Mouse (Mus musculus) granulocyte monocyte progenitor cell, adult 5-6 weeks (primary cell): Measurements from ENCODE around the gene Sult1d1. TPM values are rescaled to one million over a fixed set of nuclear protein-coding genes. Genes with fewer than 3 reads are reported as not detected.
"Not testable (repeated sequence)": the region's sequence is repeated elsewhere in the genome, so short reads cannot be mapped to it uniquely, and the experiment has no call there.

ENCODE experiments used
- ATAC-seq: replicated peaks from 2 replicates; pipeline ENCODE4 v1.8.0; 2016; ENCODE audit warnings: mild to moderate bottlenecking, moderate TSS enrichment, inconsistent platforms; ENCODE audit not compliant: poor library complexity, severe bottlenecking
- total RNA-seq, 2 experiments: library from RNA; stranded (forward) in 1 of 2; stranded (reverse) in 1 of 2; fragments of 200-712, 200-1000 nt in 1 of 2; fragments of >200 nt in 1 of 2; fragmentation: Nextera tagmentation in 1 of 2; gene quantifications; 2 replicates each; pipeline ENCODE4 v1.2.3; 2014 to 2017

Sult1d1 gene
- total RNA-seq (2014; fragmentation: Nextera tagmentation) = not detected in 2 replicates
- not detected in 2 replicates for total RNA-seq (2017)

DNA sequence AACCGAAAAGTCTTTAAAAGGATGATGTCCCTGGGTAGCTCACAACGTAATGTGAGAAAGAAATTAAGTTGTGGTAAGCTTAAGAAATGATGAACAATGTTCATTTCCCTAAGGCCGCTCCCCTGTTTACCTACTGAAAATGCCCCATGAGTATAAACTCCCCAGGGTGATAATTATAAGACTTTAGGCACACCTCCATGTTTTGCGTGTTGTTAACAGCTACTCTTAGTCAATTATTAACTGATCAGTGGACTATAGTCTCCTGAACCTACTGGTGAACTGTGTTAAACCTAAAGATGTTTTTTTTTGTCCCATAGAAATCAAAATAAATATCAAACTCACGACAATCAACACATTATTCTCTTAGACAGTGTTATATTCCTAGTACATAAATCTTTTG is at the start of gene Sult1d1:
TSS of gene Sult1d1 (minus strand) at position 183 of the 400 bp plus-strand sequence.
- no peak for ATAC-seq

DNA sequence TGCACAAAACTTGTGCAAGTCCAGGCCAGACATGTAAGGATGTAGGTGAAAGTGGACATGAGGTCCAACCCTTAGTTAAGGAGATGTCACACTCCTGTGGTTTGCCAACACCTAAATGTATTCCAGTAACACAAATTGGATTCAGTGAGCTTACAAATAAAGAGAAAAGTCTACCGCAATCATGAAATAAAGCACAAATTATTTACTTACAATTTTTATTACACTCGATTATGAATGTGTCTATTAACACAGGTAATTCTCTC is 46.2 kb upstream of the Sult1d1 start:
- no peak for ATAC-seq

DNA sequence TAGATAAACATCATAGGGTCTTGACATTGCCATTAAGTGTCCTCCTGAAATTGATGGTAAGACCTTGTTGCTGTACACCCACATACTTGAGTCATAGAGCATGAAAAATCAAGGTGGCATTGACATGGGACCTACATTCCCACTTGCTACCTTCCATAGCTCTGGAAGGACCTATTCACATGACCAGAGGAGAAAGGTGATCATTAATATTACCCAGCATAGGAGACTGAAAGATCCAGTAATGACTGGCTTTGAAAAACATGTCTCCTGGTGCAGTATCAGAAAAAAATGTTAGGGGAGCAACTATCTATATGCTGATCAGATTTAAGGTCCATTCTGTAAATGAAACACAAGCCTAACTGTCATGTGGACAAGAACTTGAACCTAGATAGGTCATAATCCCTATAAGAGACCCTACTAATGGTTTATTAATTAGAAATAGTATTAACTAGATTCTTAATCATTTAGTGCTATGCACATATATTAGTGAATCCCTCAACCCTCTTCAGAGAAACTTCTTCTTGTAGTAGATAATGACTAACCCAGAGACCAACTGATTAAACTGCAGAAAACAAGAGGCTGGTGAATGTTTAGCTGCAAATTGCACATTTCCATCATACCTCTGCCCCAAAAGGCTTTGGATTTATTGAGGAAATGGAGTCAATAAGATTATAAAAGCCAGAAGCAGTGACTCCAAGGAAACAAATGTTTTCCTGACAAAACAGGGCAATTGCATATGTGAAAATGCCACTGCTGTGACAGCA is 45.7 kb upstream of the Sult1d1 start:
- ATAC-seq = no peak

DNA sequence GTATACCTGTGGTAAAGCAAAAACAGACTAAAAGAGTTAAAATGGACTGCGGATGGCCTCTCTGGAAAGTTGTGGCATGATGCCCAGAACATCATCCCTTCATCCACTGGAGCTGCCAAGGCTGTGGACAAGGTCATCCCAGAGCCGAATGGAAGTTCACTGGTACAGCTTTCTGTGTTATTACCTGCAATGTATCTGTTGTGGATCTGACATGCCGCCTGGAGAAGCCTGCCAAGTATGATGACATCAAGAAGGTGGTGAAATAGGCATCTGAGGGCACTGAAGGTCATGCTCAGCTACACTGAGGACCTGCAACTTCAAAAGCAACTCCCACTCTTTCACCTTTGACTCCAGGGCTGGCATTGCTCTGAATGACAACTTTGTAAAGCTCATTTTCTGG is 32.2 kb upstream of the Sult1d1 start:
- no peak for ATAC-seq

DNA sequence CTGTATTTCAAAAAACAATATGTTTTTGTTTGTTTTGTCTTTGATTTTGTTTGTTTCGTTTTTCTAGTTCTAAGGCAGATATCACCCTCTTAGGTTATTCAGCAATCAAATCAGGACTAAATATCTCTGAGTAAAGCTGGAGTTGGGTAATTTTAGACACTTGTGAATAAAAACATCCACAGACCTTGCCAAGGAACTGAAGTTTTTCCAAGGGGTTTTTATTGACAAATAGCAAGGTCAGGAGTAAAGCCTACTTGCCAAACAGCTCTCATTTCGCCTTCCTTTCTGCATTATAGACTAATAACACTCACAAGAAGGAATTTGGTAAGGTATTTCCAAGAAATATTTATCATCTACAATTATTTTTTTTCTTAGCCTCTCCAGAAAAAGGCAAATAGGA is 29.1 kb upstream of the Sult1d1 start:
- no peak for ATAC-seq

DNA sequence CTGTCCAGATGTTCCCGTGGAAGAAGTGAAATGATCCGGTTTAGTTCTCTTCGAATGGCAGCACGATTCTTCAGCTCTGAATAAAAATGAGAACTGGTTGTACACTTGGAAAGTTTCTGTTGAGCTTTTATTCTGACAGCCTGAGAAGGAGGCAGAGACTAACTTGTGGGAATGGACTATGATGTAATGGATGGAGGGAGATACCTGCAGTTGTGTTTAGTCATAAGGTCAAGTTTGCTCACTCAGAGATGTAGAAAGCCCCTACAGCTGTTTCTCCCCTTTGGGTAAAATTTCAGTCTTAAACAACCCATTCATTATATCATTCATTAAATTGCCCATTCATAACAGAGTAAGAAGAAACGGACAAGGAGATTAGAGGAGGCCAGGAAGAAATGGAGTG is 22.7 kb upstream of the Sult1d1 start, which contains the start of gene Sult1e1:
TSS of gene Sult1e1 (minus strand) at position 101 of the 400 bp plus-strand sequence.
- no peak for ATAC-seq

DNA sequence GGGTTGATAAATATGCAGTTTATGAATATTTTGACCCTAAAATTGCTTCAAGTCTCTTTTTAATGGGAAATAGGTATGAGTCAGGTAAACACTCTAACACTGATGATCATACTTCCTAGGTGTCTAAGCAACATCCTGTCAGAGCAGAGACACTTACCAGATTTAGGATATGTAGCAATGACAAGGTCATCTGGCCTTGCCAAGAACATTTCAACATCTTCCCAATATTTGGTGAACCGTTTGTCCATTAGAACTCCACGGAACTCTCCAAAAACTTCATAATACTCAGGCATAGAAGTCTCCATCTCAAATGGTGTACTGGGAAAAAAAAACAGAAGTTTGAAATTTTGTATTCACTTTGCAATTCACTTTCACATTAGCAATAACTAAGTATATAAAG is 21.1 kb upstream of the Sult1d1 start:
- ATAC-seq = no peak

DNA sequence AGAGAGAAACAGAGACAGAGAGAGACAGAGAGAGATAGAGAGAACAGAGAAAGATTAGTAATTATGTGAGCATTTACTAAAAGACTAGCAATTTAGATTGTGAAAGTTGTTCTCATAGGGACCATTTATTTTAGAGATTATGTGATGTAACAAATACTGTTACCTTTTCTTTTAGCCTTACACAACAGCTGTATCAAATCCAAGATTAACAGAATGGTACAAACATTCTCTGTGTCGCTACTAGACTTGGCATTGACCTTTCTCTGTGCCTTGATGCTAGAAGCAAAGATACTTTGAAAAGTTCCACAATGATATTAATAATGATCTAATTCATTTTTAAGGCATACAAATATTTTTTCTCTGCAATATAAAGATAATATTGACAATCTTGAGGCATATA is 11.6 kb upstream of the Sult1d1 start:
- no peak for ATAC-seq

DNA sequence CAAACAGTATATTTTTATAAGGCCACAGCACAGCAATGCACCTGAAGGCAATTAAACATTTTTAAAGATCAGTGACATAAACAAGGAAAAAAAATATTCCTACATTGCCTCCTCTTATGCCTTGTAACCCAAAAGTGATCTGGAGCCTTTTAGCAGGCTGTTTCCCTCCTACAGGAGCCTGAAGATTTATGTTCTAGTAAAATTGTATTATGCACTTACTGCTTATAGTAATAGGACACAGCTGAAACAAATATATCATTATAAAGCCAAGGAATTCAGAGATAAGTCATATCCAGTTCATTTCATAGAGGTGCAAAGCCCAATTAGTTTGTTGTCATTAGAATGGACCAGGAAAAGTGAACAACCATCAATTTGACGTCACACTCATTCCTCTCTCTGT is 5.3 kb upstream of the Sult1d1 start:
- ATAC-seq = no peak

DNA sequence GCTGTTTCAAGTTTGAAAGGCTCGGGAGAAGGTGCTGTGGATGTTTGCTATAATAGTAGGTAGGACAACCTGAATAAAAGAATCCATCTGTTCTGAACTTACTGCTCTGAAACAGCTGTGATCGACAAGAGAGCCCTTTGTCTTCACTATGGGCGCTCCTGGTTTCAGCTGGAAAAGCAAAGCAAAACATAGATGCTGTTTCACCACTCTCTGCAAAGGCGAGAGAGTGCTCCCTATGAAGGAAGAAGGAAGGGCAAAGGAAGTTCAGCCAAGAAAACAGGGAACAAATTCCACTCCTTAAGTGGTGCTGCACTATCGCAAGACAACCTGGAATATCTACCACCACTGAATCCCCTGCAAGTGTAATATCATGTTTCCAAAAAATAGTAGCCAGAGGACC is 4.7 kb upstream of the Sult1d1 start:
- ATAC-seq = no peak

DNA sequence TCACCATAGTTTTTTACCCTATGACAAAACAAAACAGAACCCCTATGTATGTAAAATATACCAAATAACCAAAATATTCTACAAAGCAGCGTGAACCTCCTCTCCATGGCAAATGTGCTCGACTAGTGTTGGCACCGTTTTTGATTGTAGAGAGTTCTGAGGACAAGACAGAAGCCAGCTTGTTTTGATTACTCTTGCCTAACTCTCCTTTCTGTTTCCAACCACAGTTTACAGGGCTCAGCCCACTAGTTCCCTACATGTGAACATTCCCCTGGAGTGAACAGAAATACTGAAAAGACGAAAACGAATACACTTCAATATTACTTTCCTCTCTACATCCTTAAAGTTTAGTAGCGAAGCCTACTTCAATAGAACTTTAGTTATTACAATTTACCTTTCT is 4.0 kb upstream of the Sult1d1 start:
- no peak for ATAC-seq

DNA sequence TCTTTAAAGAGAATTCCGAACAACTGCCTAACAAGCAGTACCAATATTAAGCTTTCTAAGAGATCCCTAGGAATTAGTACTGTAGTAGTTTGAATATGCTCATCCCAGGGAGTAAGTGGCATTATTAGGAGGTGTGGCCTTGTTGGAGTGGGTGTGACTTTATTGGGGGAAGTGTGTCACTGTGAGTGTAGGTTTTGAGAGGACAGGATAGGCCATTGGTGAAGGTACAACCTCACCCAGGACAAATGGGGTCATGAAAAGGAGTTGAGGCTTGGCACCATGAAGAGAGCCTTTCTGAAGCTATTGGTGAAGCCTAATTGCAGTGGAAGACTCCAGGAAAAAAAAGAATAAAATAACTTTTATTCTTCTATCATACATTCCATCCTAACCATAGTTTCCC is 1.5 kb downstream of the Sult1d1 start:
- no peak for ATAC-seq

DNA sequence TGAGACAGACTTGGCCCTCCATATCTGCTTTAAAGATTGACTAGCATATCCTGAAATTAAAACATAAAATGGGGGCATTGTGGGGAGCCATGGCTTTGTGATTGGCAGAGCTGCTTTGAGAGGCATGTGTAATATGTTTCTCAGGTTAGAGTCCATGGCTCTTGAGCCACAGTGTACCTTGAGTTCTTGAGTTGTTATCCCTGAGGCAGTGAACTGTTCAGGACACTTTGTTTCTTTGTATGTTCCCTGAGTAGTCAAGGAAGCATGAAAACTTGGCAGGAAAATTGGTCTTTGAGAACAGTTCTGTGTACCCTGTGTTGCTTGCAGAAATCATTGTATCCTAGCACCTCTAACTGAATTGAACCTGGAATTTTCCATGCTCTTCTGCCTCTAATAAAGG is 5.9 kb downstream of the Sult1d1 start:
- no peak for ATAC-seq

DNA sequence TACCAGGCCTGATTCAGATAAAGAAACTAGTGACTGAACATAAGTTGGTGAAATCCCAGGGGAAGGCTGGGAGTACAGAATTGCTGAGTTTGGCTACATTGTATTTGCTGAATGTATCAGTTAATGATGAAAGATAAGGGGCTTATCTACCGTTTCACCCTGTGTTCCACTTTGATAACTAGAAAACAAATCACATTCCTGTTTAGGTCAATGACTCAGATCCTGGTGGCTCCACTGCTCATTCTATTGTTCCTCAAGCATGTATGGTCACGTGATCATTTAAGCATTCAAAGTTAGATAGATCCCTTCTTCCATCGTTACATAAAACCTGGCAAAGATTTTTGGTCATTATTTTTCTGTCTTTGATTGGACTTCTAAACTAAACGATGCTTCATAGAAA is 6.3 kb downstream of the Sult1d1 start:
- ATAC-seq = no peak

DNA sequence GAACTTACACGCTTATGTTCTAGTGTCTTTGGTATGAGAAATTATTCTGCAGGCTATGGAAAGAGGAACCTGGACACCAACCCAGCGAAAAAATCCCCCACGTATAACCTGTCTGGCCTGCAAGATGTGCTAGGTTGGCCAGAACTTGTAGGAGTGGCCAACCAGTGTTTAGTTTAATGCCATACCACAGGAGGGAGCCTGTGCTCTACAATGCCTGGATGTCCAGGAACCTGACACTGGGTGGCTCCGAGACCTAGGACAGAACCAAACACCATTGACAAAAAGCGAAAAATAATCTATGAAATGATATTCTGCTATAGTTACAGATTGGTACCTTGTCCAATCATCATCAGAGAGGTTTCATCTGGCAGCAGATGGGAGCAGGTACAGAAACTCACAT is 8.7 kb downstream of the Sult1d1 start:
- no peak for ATAC-seq

DNA sequence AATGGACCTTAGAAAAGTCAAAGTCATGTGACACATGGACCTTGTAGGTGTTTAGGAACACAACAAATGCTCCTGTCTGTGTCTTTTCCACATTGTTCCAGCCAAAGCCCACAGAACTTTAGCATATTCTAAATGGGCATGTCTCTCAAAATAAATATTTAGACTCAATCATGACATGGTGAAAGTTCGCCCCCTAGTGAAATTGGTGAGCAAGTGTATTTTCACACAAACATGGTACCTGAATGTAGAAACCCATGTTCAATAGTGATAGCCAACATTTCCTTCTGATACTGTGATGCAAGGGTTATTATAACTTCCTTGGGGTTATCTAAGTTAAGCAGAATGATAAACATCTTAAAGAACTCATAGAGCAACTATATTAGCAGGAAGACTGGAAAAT is 17.9 kb downstream of the Sult1d1 start:
- ATAC-seq = no peak

DNA sequence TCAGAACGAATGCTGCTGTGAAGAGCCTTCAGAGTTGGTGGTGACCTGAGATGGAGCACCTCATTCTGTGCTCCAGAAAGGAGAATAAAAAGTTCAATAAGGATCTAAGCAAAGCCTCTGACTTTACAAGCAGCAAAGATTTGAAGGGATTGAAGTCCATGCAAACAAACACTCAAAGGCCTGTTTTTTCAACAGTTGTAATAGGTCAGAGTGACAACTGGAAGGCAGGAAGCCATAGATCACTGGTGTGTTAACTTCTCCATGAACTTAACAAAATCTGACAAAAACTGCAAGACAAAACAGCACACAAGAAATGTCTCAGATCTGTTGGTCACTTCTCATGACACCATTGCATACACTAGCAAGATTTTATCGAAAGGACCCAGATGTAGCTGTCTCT is 30.7 kb downstream of the Sult1d1 start, which contains the start of gene Sult1b1:
TSS of gene Sult1b1 (minus strand) at position 85 of the 400 bp plus-strand sequence.
- no peak for ATAC-seq

DNA sequence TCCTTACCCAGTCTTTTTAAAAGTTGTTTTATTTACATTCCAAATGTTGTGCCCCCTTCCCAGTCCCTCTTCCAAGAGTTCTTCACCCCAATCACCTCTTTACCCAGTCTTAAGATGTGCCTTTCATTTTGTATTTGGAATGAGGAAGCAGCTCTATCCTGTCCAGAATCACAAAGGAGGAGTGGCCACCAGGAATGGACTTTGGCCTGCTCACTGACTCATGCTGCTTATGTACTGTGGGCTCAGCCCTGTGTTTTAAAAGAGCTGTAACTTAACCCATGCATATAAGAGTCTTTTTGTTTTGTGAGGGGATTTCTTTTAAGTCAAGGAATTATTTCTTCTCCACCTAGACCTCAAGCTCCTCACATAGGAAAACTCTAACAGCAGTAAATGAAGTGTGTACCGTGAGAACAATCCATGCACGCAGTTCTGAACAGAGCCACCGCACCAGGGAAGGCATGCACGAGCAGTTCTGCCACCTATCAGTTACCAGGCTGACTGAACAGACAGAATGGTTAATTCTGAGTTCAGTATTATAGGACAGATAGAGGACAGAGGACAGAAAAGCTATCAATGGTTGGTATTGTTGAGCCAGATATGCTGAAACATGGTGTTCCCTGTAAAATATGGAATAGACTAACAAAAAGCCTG is 32.7 kb downstream of the Sult1d1 start:
- no peak for ATAC-seq

DNA sequence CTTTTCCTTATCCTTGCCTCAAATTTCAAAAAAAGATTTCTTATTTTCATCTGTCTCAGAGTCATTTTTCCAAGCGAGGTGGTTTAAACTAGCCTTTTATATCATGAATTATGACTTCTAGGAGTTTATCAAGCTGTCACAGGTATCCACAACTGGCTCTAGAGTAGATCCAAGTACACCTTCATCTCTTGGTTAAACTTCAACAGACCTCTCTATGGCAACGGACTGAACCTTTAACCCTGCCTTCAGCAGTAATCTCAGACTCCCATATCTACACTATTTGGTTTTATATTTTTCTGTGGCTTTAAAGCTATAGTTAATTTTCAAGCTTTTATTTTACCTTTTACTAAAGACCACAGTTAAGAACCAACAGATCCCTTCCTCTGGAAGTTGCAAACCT is 36.5 kb downstream of the Sult1d1 start:
- no peak for ATAC-seq

DNA sequence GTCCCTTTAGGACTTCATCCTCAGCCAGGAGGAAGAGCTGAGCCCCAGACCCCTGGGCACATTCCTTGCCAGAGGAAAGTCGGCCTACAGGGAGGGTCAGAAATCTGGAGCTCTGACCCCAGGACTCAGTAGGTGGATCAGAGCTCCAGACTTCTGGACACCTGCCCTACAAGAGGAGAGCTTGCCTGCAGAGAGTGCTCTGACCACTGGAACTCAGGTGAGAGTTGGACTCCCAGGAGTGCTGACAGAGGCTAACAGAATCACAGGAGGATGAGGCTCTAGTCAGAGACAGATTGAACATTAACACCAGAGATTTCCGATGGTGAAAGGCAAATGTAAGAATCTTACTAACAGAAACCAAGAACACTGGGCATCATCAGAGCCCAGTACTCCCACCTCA is 45.3 kb downstream of the Sult1d1 start:
- not testable (repeated sequence) for ATAC-seq

DNA sequence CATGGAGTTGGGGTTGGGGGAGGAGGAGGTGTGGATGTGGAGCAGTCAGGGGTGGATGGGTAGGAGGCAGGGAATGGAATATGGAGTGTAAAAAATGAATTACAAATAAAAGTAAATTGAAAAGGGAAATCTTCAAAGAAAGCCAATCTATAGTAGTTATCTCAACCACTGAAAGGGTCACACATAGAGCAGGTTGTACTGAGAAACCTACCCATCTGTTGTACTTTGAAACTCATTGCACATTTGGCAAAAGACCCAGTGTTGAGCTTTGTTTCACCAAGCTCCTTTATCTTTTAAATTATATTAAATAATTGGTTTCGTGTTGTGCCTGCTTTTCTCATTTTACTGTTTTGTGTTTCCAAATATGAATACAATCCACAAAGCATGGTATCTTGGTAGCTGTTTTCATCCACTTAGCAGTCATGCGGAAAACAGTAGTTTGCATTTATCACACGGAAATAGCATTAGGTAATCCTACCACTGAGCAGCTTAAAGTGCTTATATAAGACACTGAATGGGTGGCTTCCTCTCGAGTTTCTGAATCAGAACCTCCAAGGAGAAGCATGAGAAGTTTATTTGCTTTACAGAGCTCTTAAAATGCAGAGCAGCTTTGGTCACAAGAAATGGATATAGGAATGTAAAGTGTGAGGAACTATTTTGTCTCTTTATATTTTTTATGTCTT is 62.9 kb downstream of the Sult1d1 start:
- ATAC-seq = no peak
